Mouse (Mus musculus) erythroblast, embryonic 14.5 days (primary cell): Measurements from ENCODE around the gene Pard3b. TPM values are rescaled to one million over a fixed set of nuclear protein-coding genes. Genes with fewer than 3 reads are reported as not detected.

Experiments used
- H3K27me3 ChIP-seq: 2 replicates; pipeline ENCODE4 v1.6.1; 2012; ENCODE audit warnings: inconsistent platforms; ENCODE audit not compliant: control insufficient read depth
- H3K36me3 ChIP-seq: 2 replicates; pipeline ENCODE4 v1.6.1; 2012; ENCODE audit warnings: mild to moderate bottlenecking, inconsistent platforms; ENCODE audit not compliant: control insufficient read depth
- H3K4me1 ChIP-seq: 2 replicates; pipeline ENCODE4 v1.6.1; 2012; ENCODE audit warnings: inconsistent platforms; ENCODE audit not compliant: control insufficient read depth
- H3K4me3 ChIP-seq: replicated peaks from 2 replicates; pipeline ENCODE3; 2012; ENCODE audit warnings: moderate library complexity, mild to moderate bottlenecking, inconsistent platforms
- H3K9me3 ChIP-seq: 2 replicates; pipeline ENCODE4 v1.6.1; 2012; ENCODE audit warnings: low read length, inconsistent platforms, mixed read lengths; ENCODE audit not compliant: control insufficient read depth
- GATA1 ChIP-seq: IDR thresholded peaks from 2 replicates; pipeline ENCODE4 v1.6.1; 2012; ENCODE audit warnings: low read length, inconsistent platforms, mixed read lengths
- TAL1 ChIP-seq: IDR thresholded peaks from 3 replicates; pipeline ENCODE4 v1.6.1; 2012; ENCODE audit warnings: low read length, inconsistent platforms, mixed read lengths
- polyA plus RNA-seq: library from polyadenylated mRNA; stranded (reverse); fragments of >175 nt; gene quantifications from 2 replicates; pipeline ENCODE4 v1.2.3, GENCODE M21; 2012

The Pard3b gene
- polyA plus RNA-seq, 1 experiment, result not detected

DNA sequence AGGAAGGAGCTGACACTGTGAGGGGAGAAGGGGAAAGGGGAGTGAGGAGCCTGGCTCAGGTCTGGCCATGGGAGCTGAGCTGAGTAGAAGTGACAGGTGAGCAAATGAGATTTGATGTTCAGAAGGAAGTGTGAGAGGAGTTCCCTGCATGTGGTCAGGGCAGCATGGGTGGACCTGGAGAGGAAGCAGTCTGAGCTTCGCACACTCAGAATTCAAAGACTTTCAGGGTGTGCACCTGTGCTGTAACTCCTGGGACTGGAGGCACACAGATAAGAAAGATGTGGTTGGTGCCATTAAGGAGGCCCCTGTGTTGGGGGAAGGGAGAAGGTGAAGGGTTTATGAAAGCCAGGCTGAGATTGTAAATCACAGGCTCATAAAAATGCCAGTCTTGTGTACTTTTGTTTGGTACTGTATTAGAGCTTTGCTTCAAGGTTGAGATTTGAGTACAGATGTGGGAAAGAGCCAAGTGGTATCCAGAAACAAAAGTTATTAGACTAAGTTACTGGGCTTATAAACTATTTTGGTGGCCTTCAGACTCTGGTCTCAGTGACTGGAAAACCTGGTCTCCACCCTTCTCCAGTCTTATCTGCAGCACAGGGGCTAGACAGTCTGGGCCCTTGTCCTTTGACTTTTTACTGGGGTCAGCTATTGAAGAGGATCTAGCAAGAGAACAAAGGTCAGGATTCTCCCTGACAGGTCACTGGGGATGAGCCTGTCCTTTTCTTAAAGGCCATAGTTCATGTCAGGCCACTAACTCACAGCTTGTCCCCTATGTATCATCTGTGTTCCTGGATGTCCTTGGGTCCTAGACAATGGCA lies 13.0 kb downstream of the Pard3b start:
- Histone ChIP-seq H3K4me1 (no peaks in the 10 kb centered on the region), H3K36me3 (no peaks in the 10 kb centered on the region), H3K27me3 (no peaks in the 10 kb centered on the region), H3K4me3 (no peak overlapping the region), H3K9me3 (no peaks in the 10 kb centered on the region)
- TF ChIP-seq GATA1 (no peak), TAL1 (no peak)

DNA sequence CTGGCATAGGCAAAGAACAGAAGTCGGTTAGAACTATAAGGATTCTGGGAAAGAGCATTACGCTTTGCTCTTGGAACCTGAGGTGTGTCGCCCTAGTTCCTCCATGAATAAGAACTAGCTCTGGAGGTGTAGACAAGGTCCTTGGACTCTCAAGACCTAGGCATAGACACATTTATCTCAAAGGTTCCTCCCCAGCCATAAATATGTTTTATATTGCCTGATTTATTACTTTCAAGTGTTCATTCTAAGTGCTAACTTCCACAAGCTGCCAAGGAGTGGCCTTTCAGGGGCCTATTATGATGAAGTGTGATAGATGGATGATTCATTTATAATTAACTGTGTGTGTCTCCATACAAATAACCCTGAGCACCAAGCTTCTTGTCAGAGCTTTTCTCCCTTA lies 19.1 kb downstream of the Pard3b start:
- no peaks in the 10 kb centered on the region for H3K36me3 ChIP-seq
- H3K27me3 ChIP-seq, result no peaks in the 10 kb centered on the region
- H3K4me3 ChIP-seq, result no peak overlapping the region
- no peaks in the 10 kb centered on the region for H3K9me3 ChIP-seq
- no peaks in the 10 kb centered on the region for H3K4me1 ChIP-seq
- TF ChIP-seq TAL1 (no peak), GATA1 (no peak)

DNA sequence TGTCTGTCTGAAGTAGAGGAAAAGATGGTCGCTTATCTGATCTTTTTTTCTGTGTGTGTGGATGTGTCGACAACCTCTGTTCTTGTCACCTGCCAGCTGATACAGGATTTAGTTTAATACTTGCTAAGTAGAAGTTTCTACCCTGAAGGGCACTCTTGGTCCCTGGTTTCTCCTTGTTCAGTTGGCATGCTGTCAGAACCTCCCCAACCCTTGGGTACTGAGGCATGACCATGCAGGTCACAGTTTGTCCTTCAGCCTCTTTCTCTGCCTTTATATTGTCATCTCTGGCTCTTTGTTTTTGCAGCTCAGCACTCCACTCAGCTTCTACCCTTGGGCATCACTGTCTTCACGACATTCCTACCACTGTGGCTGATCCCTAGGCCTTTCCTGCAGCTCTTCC lies 21.3 kb downstream of the Pard3b start:
- TF ChIP-seq TAL1 (no peak), GATA1 (no peak)
- no peaks in the 10 kb centered on the region for H3K4me1 ChIP-seq
- no peaks in the 10 kb centered on the region for H3K9me3 ChIP-seq
- no peaks in the 10 kb centered on the region for H3K36me3 ChIP-seq
- no peaks in the 10 kb centered on the region for H3K27me3 ChIP-seq
- H3K4me3 ChIP-seq, result no peak overlapping the region

DNA sequence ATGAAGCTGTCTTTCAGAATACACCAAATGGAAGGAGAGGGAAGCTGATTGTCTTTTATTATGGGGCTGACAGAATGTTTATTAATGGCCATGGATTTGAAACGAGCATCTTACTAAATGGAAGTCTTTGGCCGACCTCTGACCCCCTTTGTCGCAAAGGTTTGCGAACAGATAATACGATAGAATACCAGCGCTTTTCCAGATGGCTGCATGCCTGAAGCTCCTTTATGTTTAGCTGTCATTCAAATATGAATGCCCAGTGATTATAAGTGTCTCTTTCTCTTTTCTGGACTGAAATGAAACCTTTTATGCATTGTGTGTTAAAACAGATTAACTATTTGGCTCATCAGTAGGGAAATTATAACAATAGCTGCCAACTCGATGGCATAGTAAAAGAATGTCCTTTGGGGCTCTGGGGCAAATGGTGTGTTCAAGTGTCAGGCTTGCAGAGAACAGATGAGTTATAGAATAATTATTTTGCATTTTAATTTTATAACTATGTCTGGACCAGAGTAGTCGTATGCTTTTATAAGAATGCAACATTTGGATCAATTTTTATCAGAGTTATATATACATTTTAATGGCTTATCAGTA lies 46.7 kb downstream of the Pard3b start:
- Histone ChIP-seq H3K27me3 (no peaks in the 10 kb centered on the region), H3K4me3 (no peak overlapping the region), H3K36me3 (no peaks in the 10 kb centered on the region), H3K4me1 (no peaks in the 10 kb centered on the region), H3K9me3 (no peaks in the 10 kb centered on the region)
- TF ChIP-seq GATA1, result no peak
- no peak for TF ChIP-seq TAL1

- no peak overlapping the region for H3K4me3 ChIP-seq
- H3K4me1 ChIP-seq, result no peaks in the 10 kb centered on the region
- H3K9me3 ChIP-seq, result no peaks in the 10 kb centered on the region
- TF ChIP-seq TAL1, result no peak
- no peak for TF ChIP-seq GATA1
- H3K27me3 ChIP-seq, result no peaks in the 10 kb centered on the region
- no peaks in the 10 kb centered on the region for H3K36me3 ChIP-seq
Measured at GRCm38 (mm10) chr1:61685921-61686320, 47.3 kb downstream of the Pard3b start.

DNA sequence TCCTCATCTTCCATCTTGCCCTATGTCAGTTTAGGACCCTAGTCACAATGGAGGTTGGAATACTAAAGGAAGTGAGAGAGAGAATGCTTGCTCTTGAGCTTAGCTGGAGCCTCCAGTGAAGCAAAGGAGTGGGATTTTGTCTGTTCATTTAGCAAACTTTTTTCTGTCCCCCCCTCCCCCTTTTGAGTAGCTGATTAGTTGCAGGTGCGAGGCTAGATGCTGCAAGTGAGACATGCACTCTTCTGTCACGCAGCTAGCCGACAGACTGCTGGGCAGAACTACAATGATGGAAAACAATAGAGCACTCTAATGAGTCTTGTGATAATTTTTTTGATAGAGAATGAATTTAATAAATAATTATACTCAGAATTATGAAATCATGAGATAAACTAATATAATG lies 49.7 kb downstream of the Pard3b start:
- TF ChIP-seq TAL1 (no peak), GATA1 (no peak)
- Histone ChIP-seq H3K4me1 (no peaks in the 10 kb centered on the region), H3K4me3 (no peak overlapping the region), H3K9me3 (no peaks in the 10 kb centered on the region), H3K36me3 (no peaks in the 10 kb centered on the region), H3K27me3 (no peaks in the 10 kb centered on the region)

GRCm38 (mm10) chr1:61698462-61699218 lies 60.0 kb downstream of the Pard3b start:
- Histone ChIP-seq H3K9me3 (no peaks in the 10 kb centered on the region), H3K27me3 (no peaks in the 10 kb centered on the region), H3K4me1 (no peaks in the 10 kb centered on the region), H3K4me3 (no peak overlapping the region), H3K36me3 (no peaks in the 10 kb centered on the region)
- TF ChIP-seq GATA1 (no peak), TAL1 (no peak)

- TF ChIP-seq GATA1 (no peak), TAL1 (no peak)
- Histone ChIP-seq H3K4me1 (no peaks in the 10 kb centered on the region), H3K27me3 (no peaks in the 10 kb centered on the region), H3K36me3 (no peaks in the 10 kb centered on the region), H3K9me3 (no peaks in the 10 kb centered on the region), H3K4me3 (no peak overlapping the region)
Measured at GRCm38 (mm10) chr1:61709812-61710211, 71.2 kb downstream of the Pard3b start.

GRCm38 (mm10) chr1:61711523-61711922 lies 72.9 kb downstream of the Pard3b start:
- TF ChIP-seq TAL1 (no peak), GATA1 (no peak)
- H3K36me3 ChIP-seq, result no peaks in the 10 kb centered on the region
- no peaks in the 10 kb centered on the region for H3K9me3 ChIP-seq
- H3K4me1 ChIP-seq, result no peaks in the 10 kb centered on the region
- no peaks in the 10 kb centered on the region for H3K27me3 ChIP-seq
- no peak overlapping the region for H3K4me3 ChIP-seq
